9 mouse cellular contexts compared by ENCODE assay signal in the genomic region with DNA sequence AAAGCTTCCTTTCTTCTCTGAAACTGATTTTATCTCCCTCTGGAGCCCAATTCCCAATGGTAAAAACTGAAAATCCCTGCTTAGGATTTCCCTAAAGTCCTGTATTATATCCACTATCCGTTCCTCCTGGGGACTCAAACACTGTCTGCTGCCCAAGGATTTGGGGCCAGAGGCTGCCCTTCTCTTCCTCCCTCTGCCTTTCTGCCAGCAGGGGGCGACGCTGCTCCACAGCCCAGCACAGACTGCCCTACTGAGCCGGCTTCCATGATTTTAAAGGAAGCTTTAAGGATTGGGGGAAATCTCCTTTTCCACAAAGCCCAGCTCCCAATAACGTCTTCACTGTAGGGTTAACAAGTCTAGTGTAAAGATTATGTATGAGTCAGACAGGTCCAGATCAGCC.
A peak's percentile ranks its signal among the peaks of the same experiment; 100 is the strongest.
DNase-seq lines count a peak whose midpoint lies in the region; ATAC-seq and TF ChIP-seq lines count a peak whose summit lies in the region.
"Had no signal": no experiment of that assay in that cellular context is flagged by ENCODE, and none has a peak within 500 bp of the region (broad histone marks: within the 10 kb centered on the region; RNA-seq: fewer than 3 reads in every experiment).

No protein-coding gene starts in this region.

- no peak overlapping the region for H3K27ac ChIP-seq in gastrocnemius, adult 2 months

- H3K4me1 ChIP-seq in lung, adult 2 months (ENCODE audit: control insufficient read depth, insufficient read depth, low read length): no peaks in the 10 kb centered on the region

- intact Hi-C loops in gastrocnemius, adult 2 months (cut with DNase I): loop anchor here (2.0 kb wide), 1 partner anchor 38 kb away; no protein-coding TSS in a partner anchor

- peak; percentile 40 for DNase-seq in gastrocnemius, adult 2 months
- DNase-seq in gastrocnemius, postnatal 25 days: no peak
- DNase-seq in lung, adult 2 months: no peak
- DNase-seq in lung, postnatal 25 days (ENCODE audit: low spot score): no peak
- DNase-seq in NIH3T3 (ENCODE audit: low read depth): peak; percentile 52
- DNase-seq in neural tube, embryonic 10.5 days (ENCODE audit: extremely low spot score, low spot score): no peak
- DNase-seq in urinary bladder, postnatal 10 days (ENCODE audit: low spot score): no peak

- no peak for TF ChIP-seq POLR2A in lung, adult 2 months (IDR thresholded peaks at IDR 0.05; ENCODE audit: borderline replicate concordance, extremely low read depth, low read depth, low read length)

- peak; percentile 78 for ATAC-seq in granulocyte monocyte progenitor cell, adult 5-6 weeks (replicated peaks; ENCODE audit: poor library complexity, severe bottlenecking)

- TF ChIP-seq CTCF in gastrocnemius, adult 2 months (IDR thresholded peaks at IDR 0.05): peak; percentile 71
- peak; percentile 58 for TF ChIP-seq CTCF in lung, adult 2 months (IDR thresholded peaks at IDR 0.05; ENCODE audit: insufficient read depth, low read length)

- 49% methylated on average over 5 of the region's 5 CpGs for WGBS in lung, adult 2 months

- no peak overlapping the region for H3K4me3 ChIP-seq in gastrocnemius, adult 2 months
- H3K4me3 ChIP-seq in lung, adult 2 months (replicated peaks; ENCODE audit: extremely low read depth, low read depth, low read length): no peak overlapping the region
- H3K4me3 ChIP-seq: megakaryocyte, embryonic 14.5 days had no signal

Comparison
In these comparisons a context has a peak if more than half of its experiments do, and no peak if none do; other contexts are left out.
1. DNase-seq: peak in gastrocnemius, adult 2 months (single experiment) and NIH3T3 (single experiment); none in gastrocnemius, postnatal 25 days (single experiment), lung, adult 2 months (single experiment), lung, postnatal 25 days (single experiment), neural tube, embryonic 10.5 days (single experiment) and urinary bladder, postnatal 10 days (single experiment).